Mouse (Mus musculus): Measurements from ENCODE around the gene Carmil1. TPM values are rescaled to one million over a fixed set of nuclear protein-coding genes. Genes with fewer than 3 reads are reported as not detected.

The Carmil1 gene
- polyA plus RNA-seq, 1 experiment from 2014 or later: 16.6 TPM

DNA sequence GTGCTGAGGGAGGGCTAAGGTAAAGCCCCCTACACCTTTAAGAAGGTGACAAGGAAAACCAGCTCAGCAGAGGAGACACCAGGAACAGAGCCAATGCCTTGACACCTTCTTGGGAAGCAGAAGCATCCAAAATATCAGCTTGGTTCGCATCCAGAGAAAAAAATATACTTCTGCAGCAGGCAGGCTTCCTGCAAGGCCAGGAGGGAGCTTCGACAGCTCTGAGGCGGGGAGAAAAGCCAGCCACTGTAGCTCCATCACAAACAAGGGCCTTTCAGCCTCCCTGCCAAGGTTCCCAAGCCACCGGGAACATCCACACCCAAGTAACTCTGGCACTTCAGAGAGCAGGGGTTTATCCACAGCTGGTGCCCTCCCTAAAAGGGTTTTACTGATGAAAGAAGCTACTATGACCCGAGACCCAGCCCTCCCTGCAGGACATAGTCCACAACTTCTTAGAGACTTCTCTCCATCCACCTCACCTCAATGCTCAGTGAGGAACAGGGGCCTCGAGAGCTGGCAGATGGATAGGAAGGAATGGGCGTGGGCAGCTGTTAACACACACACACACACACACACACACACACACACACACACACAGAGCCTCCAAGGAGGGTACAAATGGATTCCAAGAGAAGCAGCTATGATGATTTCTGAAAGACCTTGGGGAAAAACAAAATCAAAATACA lies 80.6 kb downstream of the Carmil1 start:
- DNase-seq (ENCODE audit: low spot score, missing footprints): no peak
- H3K4me3 ChIP-seq (ENCODE audit: low read depth, low read length): no peak overlapping the region
- no peak overlapping the region for H3K9ac ChIP-seq (ENCODE audit: low read length)
- WGBS: 58% methylated on average over 7 of the region's 7 CpGs
- H3K4me1 ChIP-seq (ENCODE audit: control insufficient read depth, insufficient read depth, low read length): no peaks in the 10 kb centered on the region; the same call in 1 of the 2 replicates
- H3K36me3 ChIP-seq (ENCODE audit: control insufficient read depth, insufficient read depth, low read length): no peaks in the 10 kb centered on the region
- ATAC-seq (ENCODE audit: low FRiP score): no peak
- H3K27me3 ChIP-seq (ENCODE audit: control insufficient read depth, insufficient read depth, low read length): no peaks in the 10 kb centered on the region
- no peaks in the 10 kb centered on the region for H3K9me3 ChIP-seq (ENCODE audit: control insufficient read depth, low read length)
- H3K27ac ChIP-seq (ENCODE audit: low read depth, low read length): no peak overlapping the region
- H3K4me2 ChIP-seq: no peak overlapping the region

DNA sequence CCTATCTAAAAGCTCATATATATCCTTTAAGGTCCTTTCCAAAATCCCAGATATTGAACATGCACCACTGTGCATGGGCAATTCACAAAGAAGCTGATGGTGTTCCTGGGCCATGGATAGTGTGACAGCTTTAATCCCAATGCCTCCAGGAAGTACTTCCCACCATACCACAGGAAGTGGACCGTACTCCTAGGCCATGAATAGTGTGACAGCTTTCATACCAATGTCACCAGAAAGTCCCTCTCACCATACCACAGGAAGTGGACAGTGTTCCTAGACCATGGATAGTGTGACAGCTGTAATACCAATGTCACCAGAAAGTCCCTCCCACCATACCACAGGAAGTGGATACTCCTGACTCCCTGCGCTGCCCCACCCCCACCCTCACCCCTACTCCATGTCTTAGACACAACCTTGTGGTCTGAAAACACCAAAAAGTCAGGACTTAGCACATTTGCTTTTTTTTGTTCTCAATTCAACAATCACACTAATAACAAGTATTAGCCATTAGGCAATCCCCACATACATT lies 82.1 kb downstream of the Carmil1 start:
- 94% methylated on average over 2 of the region's 2 CpGs for whole genome bisulfite sequencing
- Histone ChIP-seq H3K36me3 (ENCODE audit: control insufficient read depth, insufficient read depth, low read length) (no peaks in the 10 kb centered on the region), H3K27ac (ENCODE audit: low read depth, low read length) (no peak overlapping the region), H3K9ac (ENCODE audit: low read length) (no peak overlapping the region), H3K9me3 (ENCODE audit: control insufficient read depth, low read length) (peaks cover 3% of the 10 kb centered on the region; the same call in 1 of the 2 replicates), H3K4me3 (ENCODE audit: low read depth, low read length) (no peak overlapping the region), H3K27me3 (ENCODE audit: control insufficient read depth, insufficient read depth, low read length) (no peaks in the 10 kb centered on the region), H3K4me1 (ENCODE audit: control insufficient read depth, insufficient read depth, low read length) (no peaks in the 10 kb centered on the region; the same call in 1 of the 2 replicates), H3K4me2 (no peak overlapping the region)
- ATAC-seq (ENCODE audit: low FRiP score) (no peak), DNase-seq (ENCODE audit: low spot score, missing footprints) (no peak)

DNA sequence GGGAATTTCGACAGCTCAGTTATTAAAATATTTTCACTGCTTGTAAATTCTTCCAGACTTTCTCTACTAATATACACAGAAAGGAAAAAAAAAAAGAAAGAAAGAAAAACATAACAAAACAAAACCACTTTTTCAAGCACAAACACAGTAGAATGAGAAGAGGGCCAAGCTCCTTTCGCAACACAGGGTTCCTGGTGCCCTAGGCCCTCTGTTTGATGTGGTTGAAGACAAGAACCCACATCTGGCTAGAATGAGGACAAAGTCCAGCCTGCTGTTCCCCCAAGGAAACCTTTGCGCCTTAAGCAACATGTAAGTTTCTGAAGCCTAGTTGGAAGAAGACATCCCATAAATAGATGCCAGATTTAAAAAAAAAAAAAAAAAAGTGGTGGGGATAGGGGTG lies 85.2 kb downstream of the Carmil1 start:
- no peak for DNase-seq (ENCODE audit: low spot score, missing footprints)
- no peak overlapping the region for H3K9ac ChIP-seq (ENCODE audit: low read length)
- H3K27me3 ChIP-seq (ENCODE audit: control insufficient read depth, insufficient read depth, low read length): no peaks in the 10 kb centered on the region
- 90% methylated on average over 3 of the region's 3 CpGs for WGBS
- H3K4me3 ChIP-seq (ENCODE audit: low read depth, low read length): no peak overlapping the region
- H3K9me3 ChIP-seq (ENCODE audit: control insufficient read depth, low read length): peaks cover 3% of the 10 kb centered on the region; the same call in 1 of the 2 replicates
- H3K27ac ChIP-seq (ENCODE audit: low read depth, low read length): no peak overlapping the region
- H3K4me1 ChIP-seq (ENCODE audit: control insufficient read depth, insufficient read depth, low read length): peaks cover 5% of the 10 kb centered on the region
- H3K36me3 ChIP-seq (ENCODE audit: control insufficient read depth, insufficient read depth, low read length): no peaks in the 10 kb centered on the region
- H3K4me2 ChIP-seq: no peak overlapping the region
- ATAC-seq (ENCODE audit: low FRiP score): no peak

DNA sequence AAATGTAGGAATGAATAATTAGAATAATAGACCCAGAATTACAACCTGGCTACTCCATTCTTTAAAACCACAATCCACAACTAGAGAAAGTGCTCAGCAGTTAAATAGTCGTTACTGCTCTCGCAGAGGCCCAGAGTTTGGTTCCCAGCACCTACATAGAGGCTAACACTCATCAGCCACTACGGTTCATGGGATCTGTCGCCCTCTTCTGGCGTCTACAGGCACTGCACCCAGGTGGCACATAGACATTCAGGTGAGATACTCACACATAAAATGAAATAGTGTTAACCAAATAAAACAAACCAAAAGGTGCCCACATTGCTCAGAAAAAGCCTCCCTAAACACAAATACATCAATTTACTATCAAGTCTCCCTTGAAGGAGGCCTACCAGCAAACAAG lies 86.6 kb downstream of the Carmil1 start:
- Histone ChIP-seq H3K4me2 (no peak overlapping the region), H3K4me3 (ENCODE audit: low read depth, low read length) (no peak overlapping the region), H3K36me3 (ENCODE audit: control insufficient read depth, insufficient read depth, low read length) (no peaks in the 10 kb centered on the region), H3K4me1 (ENCODE audit: control insufficient read depth, insufficient read depth, low read length) (peaks cover 5% of the 10 kb centered on the region; the same call in 1 of the 2 replicates), H3K27me3 (ENCODE audit: control insufficient read depth, insufficient read depth, low read length) (no peaks in the 10 kb centered on the region), H3K9ac (ENCODE audit: low read length) (no peak overlapping the region), H3K9me3 (ENCODE audit: control insufficient read depth, low read length) (peaks cover 3% of the 10 kb centered on the region; the same call in 1 of the 2 replicates), H3K27ac (ENCODE audit: low read depth, low read length) (no peak overlapping the region)
- ATAC-seq (ENCODE audit: low FRiP score) (no peak), DNase-seq (ENCODE audit: low spot score, missing footprints) (no peak)
- WGBS: 90% methylated on average over 5 of the region's 5 CpGs

DNA sequence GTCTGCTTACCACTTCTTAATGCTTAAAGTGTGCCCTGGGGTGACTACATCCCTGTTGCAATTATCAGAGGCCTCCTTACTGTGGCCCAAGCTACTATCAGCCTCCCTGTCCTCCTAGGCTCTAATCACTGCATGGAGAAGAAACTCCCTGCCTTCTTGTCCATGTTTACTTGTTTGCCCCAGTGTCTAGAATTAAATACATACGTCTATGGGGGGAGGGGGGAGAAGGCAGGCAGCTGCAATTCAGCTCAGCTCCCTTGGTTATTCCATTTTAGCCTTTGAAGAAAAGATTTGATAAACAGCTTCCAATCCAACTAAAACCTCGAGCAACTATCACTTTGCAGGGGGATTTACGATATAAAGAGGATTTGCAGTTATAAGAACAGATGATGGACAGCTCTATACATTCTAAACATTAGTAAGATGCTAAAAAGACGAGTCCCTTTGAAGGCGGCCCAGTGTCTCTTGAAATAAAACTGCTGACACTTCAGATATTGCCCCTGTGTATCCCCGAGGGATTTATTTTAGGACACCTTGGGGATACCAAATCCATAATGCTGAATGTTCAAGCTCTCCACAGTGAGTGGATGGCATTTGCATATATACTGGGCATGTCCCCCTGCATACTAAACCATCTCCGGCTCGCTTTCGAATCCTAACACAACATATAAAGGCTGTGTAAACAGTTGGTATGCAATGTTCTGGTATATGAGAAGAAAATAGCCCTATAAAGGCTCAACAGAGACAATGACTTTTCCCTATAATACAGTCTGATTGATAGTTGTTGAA lies 89.5 kb downstream of the Carmil1 start:
- no peak for DNase-seq (ENCODE audit: low spot score, missing footprints)

DNA sequence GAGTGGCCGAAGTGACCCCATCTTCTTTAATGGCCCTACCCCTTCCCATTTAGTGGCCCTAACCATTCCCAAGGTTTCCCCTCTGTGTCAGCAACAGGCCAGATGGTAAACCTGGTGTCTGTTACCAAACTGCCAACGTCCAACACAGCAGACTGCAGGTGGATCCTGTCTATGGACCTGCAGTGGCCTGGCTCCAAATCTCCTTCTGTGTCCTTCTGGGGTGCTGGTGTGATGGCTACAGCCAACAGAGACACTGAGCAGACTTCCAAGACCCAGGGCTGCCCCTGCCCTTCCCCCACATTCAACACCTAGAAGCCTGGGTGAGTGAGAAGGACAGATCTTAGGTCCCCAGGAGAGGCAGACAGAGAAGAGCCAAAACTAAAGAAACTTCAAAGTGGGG lies 93.6 kb downstream of the Carmil1 start:
- WGBS: 75% methylated on average over 2 of the region's 2 CpGs
- Histone ChIP-seq H3K4me3 (ENCODE audit: low read depth, low read length) (no peak overlapping the region), H3K9ac (ENCODE audit: low read length) (no peak overlapping the region), H3K4me1 (ENCODE audit: control insufficient read depth, insufficient read depth, low read length) (peaks cover 12% of the 10 kb centered on the region; the same call in 1 of the 2 replicates), H3K36me3 (ENCODE audit: control insufficient read depth, insufficient read depth, low read length) (no peaks in the 10 kb centered on the region), H3K9me3 (ENCODE audit: control insufficient read depth, low read length) (no peaks in the 10 kb centered on the region), H3K27ac (ENCODE audit: low read depth, low read length) (no peak overlapping the region), H3K4me2 (no peak overlapping the region), H3K27me3 (ENCODE audit: control insufficient read depth, insufficient read depth, low read length) (no peaks in the 10 kb centered on the region)
- DNase-seq (ENCODE audit: low spot score, missing footprints): no peak
- ATAC-seq (ENCODE audit: low FRiP score): no peak

More for the DNA sequence above, 89.5 kb downstream of the Carmil1 start:
- H3K4me3 ChIP-seq (ENCODE audit: low read depth, low read length): no peak overlapping the region
- no peaks in the 10 kb centered on the region for H3K27me3 ChIP-seq (ENCODE audit: control insufficient read depth, insufficient read depth, low read length)
- no peak overlapping the region for H3K9ac ChIP-seq (ENCODE audit: low read length)
- no peak overlapping the region for H3K27ac ChIP-seq (ENCODE audit: low read depth, low read length)
- no peak for ATAC-seq (ENCODE audit: low FRiP score)
- peaks cover 3% of the 10 kb centered on the region; the same call in 1 of the 2 replicates for H3K9me3 ChIP-seq (ENCODE audit: control insufficient read depth, low read length)
- WGBS: 71% methylated on average over 9 of the region's 9 CpGs
- H3K4me2 ChIP-seq: no peak overlapping the region
- H3K36me3 ChIP-seq (ENCODE audit: control insufficient read depth, insufficient read depth, low read length): no peaks in the 10 kb centered on the region
- peaks cover 7% of the 10 kb centered on the region; the same call in 1 of the 2 replicates for H3K4me1 ChIP-seq (ENCODE audit: control insufficient read depth, insufficient read depth, low read length)

DNA sequence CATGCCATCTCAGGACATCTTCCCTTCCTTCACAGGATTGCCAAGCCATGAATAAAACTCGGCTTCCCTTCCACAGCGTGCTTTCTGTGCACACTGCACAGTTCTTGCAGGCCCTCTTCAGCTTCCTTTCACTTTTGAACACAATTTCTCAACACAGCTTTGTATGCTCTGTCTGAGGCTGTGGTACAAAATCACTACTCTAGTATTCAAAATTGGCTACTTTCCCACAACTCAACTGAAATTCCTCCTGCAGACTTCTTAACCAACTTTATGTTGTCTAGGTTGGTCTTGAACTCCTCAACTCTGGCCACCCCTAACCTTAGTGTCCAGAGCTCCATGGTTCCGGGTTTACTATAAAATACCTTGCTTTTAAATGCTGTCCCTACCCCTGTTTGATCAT lies 95.0 kb downstream of the Carmil1 start:
- ATAC-seq (ENCODE audit: low FRiP score) (no peak), DNase-seq (ENCODE audit: low spot score, missing footprints) (peak; percentile 81)
- no peaks in the 10 kb centered on the region for H3K9me3 ChIP-seq (ENCODE audit: control insufficient read depth, low read length)
- WGBS: 90% methylated on average over 3 of the region's 3 CpGs
- H3K4me3 ChIP-seq (ENCODE audit: low read depth, low read length): no peak overlapping the region
- H3K27ac ChIP-seq (ENCODE audit: low read depth, low read length): no peak overlapping the region
- no peaks in the 10 kb centered on the region for H3K27me3 ChIP-seq (ENCODE audit: control insufficient read depth, insufficient read depth, low read length)
- H3K9ac ChIP-seq (ENCODE audit: low read length): no peak overlapping the region
- H3K4me2 ChIP-seq: no peak overlapping the region
- H3K4me1 ChIP-seq (ENCODE audit: control insufficient read depth, insufficient read depth, low read length): 0 out of 2 replicates have a peak, but pooled peaks cover 6% of the 10 kb centered on the region
- H3K36me3 ChIP-seq (ENCODE audit: control insufficient read depth, insufficient read depth, low read length): no peaks in the 10 kb centered on the region

DNA sequence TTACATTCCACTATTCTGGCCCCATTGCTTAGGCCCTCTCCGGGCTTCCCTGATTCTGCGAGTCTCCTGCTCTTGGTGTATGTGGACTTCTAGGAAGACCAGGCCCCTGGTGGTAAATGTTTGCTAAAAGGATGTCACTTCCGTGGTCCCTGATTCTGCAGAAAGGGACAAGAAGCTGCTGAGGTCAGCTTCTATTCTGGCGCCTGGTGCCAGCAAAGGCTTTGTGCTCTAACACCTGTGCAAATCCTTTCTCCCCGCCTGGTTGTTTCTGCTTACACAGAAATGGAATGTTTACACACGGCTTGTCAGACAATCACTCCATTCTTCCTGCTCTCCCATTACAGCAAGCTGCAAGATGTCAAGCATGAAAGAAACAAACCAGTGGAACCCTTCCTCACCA lies 97.7 kb downstream of the Carmil1 start:
- H3K27me3 ChIP-seq (ENCODE audit: control insufficient read depth, insufficient read depth, low read length): no peaks in the 10 kb centered on the region
- no peak overlapping the region for H3K4me3 ChIP-seq (ENCODE audit: low read depth, low read length)
- 0 out of 2 replicates have a peak, but pooled peaks cover 6% of the 10 kb centered on the region for H3K4me1 ChIP-seq (ENCODE audit: control insufficient read depth, insufficient read depth, low read length)
- H3K9me3 ChIP-seq (ENCODE audit: control insufficient read depth, low read length): no peaks in the 10 kb centered on the region
- no peak overlapping the region for H3K4me2 ChIP-seq
- no peaks in the 10 kb centered on the region for H3K36me3 ChIP-seq (ENCODE audit: control insufficient read depth, insufficient read depth, low read length)
- H3K9ac ChIP-seq (ENCODE audit: low read length): no peak overlapping the region
- no peak overlapping the region for H3K27ac ChIP-seq (ENCODE audit: low read depth, low read length)
- DNase-seq (ENCODE audit: low spot score, missing footprints) (peak; percentile 69), ATAC-seq (ENCODE audit: low FRiP score) (no peak)
- WGBS: 52% methylated on average over 6 of the region's 6 CpGs

DNA sequence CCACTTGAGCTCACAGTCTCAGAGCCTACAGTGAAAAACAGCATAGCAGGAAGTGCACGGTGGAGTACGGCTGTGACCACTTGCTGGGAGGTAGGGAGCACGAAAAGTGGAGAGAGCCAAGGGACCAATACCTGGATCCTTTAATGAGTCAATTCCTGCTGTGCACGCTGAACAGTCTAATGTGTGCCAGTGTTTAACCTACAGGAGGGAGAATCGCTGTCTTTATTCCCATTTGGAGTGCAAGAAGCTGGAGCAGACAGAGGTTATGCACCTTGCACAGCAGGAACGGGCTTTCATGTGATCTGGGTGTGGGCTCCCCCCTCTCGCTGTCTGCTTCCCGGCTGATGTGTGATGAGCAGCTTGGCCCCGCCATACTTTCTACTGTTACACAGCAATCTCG lies 101.1 kb downstream of the Carmil1 start:
- H3K9ac ChIP-seq (ENCODE audit: low read length): no peak overlapping the region
- H3K9me3 ChIP-seq (ENCODE audit: control insufficient read depth, low read length): no peaks in the 10 kb centered on the region
- no peak overlapping the region for H3K27ac ChIP-seq (ENCODE audit: low read depth, low read length)
- 88% methylated on average over 10 of the region's 10 CpGs for WGBS
- 0 out of 2 replicates have a peak, but pooled peaks cover 5% of the 10 kb centered on the region for H3K4me1 ChIP-seq (ENCODE audit: control insufficient read depth, insufficient read depth, low read length)
- no peak for ATAC-seq (ENCODE audit: low FRiP score)
- DNase-seq (ENCODE audit: low spot score, missing footprints): no peak
- no peaks in the 10 kb centered on the region for H3K36me3 ChIP-seq (ENCODE audit: control insufficient read depth, insufficient read depth, low read length)
- no peak overlapping the region for H3K4me2 ChIP-seq
- H3K4me3 ChIP-seq (ENCODE audit: low read depth, low read length): no peak overlapping the region
- H3K27me3 ChIP-seq (ENCODE audit: control insufficient read depth, insufficient read depth, low read length): no peaks in the 10 kb centered on the region

Data from midbrain, embryonic 11.5 days (tissue).